Mouse (Mus musculus) spleen, postnatal 10 days (tissue): Measurements from ENCODE around the gene Cpe.

ENCODE experiments used
- DNase-seq, 2 experiments: peaks; one replicate each; pipeline ENCODE4 v3.0.0; 2021 to 2022; ENCODE audit warnings: low spot score in 2 of 2

The Cpe gene

DNA sequence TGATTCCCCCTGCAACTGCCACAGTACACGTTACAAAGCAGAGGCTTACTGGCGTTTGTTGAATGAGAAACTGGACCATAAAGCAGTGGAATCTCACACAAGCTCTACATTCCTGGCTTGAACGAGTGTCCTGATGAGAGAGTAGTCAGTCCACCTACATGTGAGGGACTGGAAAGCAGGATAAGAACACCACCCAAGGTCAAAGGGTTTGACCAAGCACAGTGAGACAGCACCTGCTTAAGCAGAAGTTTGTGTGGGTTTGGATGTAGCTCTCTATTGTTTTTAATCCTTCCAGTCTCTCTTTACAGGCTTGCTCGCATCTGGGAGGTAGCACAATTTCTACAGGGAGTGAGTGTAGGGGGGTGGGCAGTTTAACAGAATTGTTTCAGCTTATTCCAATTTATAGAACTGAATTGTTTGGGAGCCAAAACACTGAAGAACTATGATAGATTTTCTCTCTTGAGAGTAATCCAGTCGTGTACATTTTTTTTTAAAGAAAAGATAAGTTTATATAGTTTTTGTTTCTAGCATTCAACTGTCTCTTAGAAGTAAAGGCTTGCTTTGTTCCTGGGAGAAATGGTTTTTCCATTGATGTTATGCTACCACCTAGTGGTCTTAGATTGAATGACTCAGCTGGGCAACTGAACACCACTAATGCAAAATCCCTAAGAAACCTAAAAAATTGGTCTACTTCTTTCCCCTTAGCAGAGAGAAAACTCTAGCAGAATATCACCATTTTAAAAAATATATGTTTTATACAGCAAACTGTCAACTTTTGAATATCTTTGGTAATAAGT, 144.6 kb downstream of the Cpe start:
- DNase-seq = no peak

DNA sequence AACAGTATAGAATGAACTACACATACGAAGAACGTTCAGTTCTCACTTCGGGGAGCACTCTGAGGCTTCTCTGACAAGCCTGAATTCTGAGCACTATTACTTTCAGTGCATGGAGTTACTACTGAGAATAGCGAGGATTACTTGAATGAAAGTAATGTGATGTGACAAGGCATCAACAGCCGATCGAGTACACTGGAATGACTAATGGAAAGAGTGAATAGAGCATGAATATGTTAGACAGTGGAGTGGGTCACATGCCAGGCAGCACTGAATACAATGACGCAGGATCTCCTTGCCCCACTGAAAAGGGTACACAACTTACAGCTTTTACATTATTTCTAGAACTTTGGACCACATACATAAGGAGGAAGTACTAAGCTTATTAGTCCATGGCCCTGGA, 149.4 kb downstream of the Cpe start:
- no peak for DNase-seq
